Mouse (Mus musculus) small intestine, adult 2 months (tissue): ENCODE measurements around the gene Slc26a11. TPM values are rescaled to one million over a fixed set of nuclear protein-coding genes. Genes with fewer than 3 reads are reported as not detected.
A peak's percentile ranks its signal among the peaks of the same experiment; 100 is the strongest.

Source experiments
- H3K27ac ChIP-seq: fragments of 200-500 bp; 2 replicates; pipeline ENCODE4 v1.5.1; 2012; ENCODE audit warnings: low read depth, low read length, control low read depth, inconsistent platforms; ENCODE audit not compliant: insufficient read depth
- H3K27me3 ChIP-seq: fragments of 200-500 bp; 2 replicates; pipeline ENCODE4 v1.6.1; 2012; ENCODE audit warnings: mild to moderate bottlenecking, moderate library complexity, low read length, inconsistent platforms; ENCODE audit not compliant: control insufficient read depth, insufficient read depth
- H3K36me3 ChIP-seq: fragments of 200-500 bp; 2 replicates; pipeline ENCODE4 v1.6.1; 2012; ENCODE audit warnings: mild to moderate bottlenecking, low read length, control low read depth, inconsistent platforms; ENCODE audit not compliant: control insufficient read depth, insufficient read depth
- H3K4me1 ChIP-seq: fragments of 200-500 bp; 2 replicates; pipeline ENCODE4 v1.6.1; 2012; ENCODE audit warnings: low read length, inconsistent platforms, mixed read lengths; ENCODE audit not compliant: control insufficient read depth, insufficient read depth, insufficient read length
- H3K4me3 ChIP-seq: fragments of 200-500 bp; 2 replicates; pipeline ENCODE4 v1.5.1; 2012; ENCODE audit warnings: low read depth, mild to moderate bottlenecking, control low read depth, inconsistent platforms, low read length, moderate library complexity
- CTCF ChIP-seq: fragments of 200-500 bp; IDR thresholded peaks from 2 replicates; pipeline ENCODE4 v1.5.1; 2012; ENCODE audit warnings: low read depth, mild to moderate bottlenecking, control low read depth, inconsistent platforms, low read length, moderate library complexity, mixed read lengths; ENCODE audit not compliant: insufficient replicate concordance, insufficient read length; ENCODE audit errors: extremely low read depth
- POLR2A ChIP-seq: fragments of 200-500 bp; IDR thresholded peaks from 2 replicates; pipeline ENCODE4 v1.6.1; 2012; ENCODE audit warnings: low read depth, mild to moderate bottlenecking, control low read depth, inconsistent platforms, low read length, moderate library complexity
- WGBS: fragments of 180-500 bp; shearing (Covaris S2); methylation state at CpG from one replicate; pipeline ENCODE4 v1.1.7; 2018; 5-methylcytosine and 5-hydroxymethylcytosine counted together
- polyA plus RNA-seq: library from polyadenylated mRNA; depleted of rRNA; stranded (reverse); fragments of >200 nt; gene quantifications from 2 replicates; pipeline ENCODE4 v1.2.3, GENCODE M21; 2012; rRNA removed

Gene Slc26a11
- 9.7 and 17.3 TPM in 2 replicates for polyA plus RNA-seq

- peaks cover 3% of the 10 kb centered on the region; the same call in 1 of the 2 replicates for H3K36me3 ChIP-seq
- H3K4me1 ChIP-seq: peaks cover 5% of the 10 kb centered on the region; the same call in 1 of the 2 replicates
- peak within 1 kb of the TSS; percentile 71 for H3K27ac ChIP-seq
- WGBS: 1% methylated on average over 40 of the region's 40 CpGs
- TF ChIP-seq CTCF (no peak), POLR2A (0 out of 2 replicates have a peak, but pooled peaks have one; percentile 25)
- no peaks in the 10 kb centered on the region for H3K27me3 ChIP-seq
- H3K4me3 ChIP-seq: peak within 1 kb of the TSS; percentile 93
Measured at GRCm38 (mm10) chr11:119355443-119356385, at the start of gene Slc26a11, which contains the start of gene Sgsh. Gene Slc26a11, plus strand, starts transcription at chr11:119355557. Gene Sgsh, minus strand, starts transcription at chr11:119355536.

DNA sequence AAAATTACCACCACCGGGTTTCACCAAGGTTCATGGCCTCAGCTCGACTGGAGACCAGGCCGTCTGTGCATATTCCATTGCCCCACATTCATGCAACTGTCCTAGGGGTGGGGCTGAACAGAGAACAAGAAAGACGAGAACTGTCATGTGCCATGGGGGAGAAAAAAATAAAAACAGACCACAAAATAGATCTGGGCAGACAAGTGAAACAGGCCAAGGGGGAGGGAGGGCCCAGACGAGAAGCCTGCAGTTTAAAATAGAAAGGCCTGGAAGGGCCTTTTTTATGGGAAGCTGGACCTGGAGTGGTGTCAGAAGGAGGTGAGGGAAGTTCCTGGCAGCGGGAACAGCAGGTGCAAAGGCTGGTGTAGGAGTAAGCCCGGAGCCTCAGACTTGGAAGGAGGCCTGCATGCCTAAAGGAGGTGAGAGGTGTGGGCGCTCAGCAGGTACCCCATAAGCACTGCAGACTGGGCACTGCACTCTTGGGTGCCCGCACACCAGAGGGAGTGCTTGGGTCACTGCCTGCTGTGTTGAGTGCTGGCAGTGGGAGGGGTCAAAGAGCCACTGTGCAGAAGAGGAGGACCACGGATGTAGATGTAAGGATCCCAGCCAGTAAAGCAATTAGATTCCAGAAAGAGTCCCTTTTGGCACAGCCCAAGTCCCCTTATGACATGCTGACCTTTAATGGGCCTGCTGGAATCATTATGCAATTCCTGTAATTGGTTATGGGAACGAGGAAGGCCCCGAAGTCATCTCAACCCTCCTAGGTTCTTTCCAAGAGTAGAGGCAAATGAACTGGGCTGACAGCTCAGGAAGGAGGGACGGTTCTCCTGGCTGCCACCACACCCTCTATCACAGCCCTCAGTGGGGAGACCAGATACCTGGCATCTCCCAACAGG is 48.3 kb upstream of the Slc26a11 start:
- H3K27ac ChIP-seq: no peak overlapping the region
- no peaks in the 10 kb centered on the region for H3K4me1 ChIP-seq
- H3K36me3 ChIP-seq: no peaks in the 10 kb centered on the region
- no peaks in the 10 kb centered on the region for H3K27me3 ChIP-seq
- TF ChIP-seq CTCF (no peak), POLR2A (no peak)
- 52% methylated on average over 13 of the region's 13 CpGs for WGBS
- no peak overlapping the region for H3K4me3 ChIP-seq

DNA sequence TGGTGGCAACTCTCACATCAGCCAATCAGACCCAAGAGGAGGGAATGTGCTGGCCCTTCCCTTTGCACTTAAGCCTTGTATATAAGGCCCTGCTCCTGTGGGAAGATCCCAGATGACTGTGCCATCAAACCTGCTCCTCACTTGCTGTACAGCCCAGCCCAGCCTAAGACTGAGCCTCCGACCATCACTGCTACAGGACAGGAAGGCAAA is 47.8 kb upstream of the Slc26a11 start, which contains the start of gene Card14:
TSS of gene Card14 (plus strand) at position 111 of the 210 bp plus-strand sequence.
- 72% methylated on average over 1 of the region's 1 CpGs for WGBS
- Histone ChIP-seq H3K4me3 (no peak within 1 kb of the TSS), H3K36me3 (no peaks in the 10 kb centered on the region), H3K27ac (no peak within 1 kb of the TSS), H3K4me1 (no peaks in the 10 kb centered on the region), H3K27me3 (no peaks in the 10 kb centered on the region)
- no peak for TF ChIP-seq POLR2A
- TF ChIP-seq CTCF: no peak

DNA sequence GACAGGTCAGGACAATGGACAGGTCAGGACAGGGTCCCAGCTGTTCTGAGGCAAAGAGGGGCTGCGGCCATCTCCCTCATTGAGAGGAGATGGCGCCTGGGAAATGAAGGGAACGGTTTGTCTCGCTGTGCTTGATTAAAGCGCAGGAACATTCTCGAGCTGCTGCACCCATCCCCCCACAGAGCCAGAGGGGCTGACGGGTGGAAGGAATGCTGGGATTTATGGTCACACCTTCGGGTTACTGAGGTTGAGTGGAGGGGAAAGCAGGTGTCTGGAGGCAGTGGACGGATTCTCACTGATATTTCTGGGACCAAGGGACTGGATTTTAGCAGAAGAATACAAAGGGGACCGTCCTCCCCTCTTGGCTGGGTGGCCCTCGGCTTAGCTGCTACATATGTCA is 47.4 kb upstream of the Slc26a11 start:
- no peaks in the 10 kb centered on the region for H3K4me1 ChIP-seq
- H3K27me3 ChIP-seq: no peaks in the 10 kb centered on the region
- no peaks in the 10 kb centered on the region for H3K36me3 ChIP-seq
- no peak overlapping the region for H3K27ac ChIP-seq
- H3K4me3 ChIP-seq: no peak overlapping the region
- TF ChIP-seq CTCF (no peak), POLR2A (no peak)
- WGBS: 54% methylated on average over 11 of the region's 11 CpGs

DNA sequence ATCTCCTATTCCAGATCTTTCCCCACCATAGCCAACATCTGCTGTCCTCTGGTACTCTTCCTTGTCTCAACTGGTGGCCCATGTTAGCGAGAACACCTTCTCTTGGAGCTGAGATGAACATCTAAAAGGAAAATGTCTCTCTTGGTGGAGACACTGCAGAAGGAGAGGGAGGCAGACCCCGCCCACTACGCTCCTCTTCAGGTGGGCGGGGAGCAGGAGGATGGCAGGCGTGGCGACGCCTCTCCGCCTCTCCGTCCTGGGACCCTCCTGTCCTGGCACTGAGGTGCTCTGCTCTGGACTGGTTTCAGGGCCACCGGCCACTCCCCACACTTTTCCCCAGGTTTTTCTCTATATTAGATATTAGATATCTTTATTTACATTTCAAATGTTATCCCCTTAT is 44.7 kb upstream of the Slc26a11 start:
- no peaks in the 10 kb centered on the region for H3K27me3 ChIP-seq
- 19% methylated on average over 10 of the region's 10 CpGs for WGBS
- no peak overlapping the region for H3K4me3 ChIP-seq
- no peak overlapping the region for H3K27ac ChIP-seq
- TF ChIP-seq CTCF (no peak), POLR2A (no peak)
- no peaks in the 10 kb centered on the region for H3K36me3 ChIP-seq
- peaks cover 8% of the 10 kb centered on the region for H3K4me1 ChIP-seq

DNA sequence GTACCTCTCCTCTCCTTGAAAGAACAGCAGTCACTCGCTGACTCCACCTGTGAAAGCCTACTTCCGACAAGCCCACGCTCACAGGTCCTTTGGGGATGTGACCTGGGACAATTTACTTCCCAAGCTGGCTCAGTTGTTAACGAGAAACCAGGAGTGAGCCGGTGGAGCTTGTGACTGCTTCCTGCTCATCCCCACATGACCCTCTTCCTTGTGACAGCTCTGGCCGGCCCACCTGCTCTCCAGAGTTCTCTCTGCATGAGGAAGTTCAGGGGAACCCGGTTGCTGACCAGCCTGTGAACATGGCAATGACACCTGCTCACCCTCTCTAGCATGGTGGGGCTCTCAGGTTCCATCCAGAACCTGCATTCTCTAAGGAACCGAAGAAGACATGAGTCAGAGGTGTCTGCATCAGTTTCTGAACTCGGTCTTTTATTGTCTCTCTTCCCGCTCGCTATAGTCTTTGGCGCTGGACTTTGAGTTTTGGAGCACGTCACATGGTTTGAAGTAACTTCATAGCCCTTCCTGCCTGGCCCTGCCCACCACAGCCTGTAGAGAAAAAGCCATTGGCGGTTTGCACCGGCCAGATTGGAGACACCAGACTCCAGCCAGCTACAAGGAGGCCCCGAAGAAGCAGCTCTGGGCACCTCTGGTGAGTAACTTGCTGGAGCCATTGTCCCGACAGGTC is 41.0 kb upstream of the Slc26a11 start:
- H3K4me1 ChIP-seq: peaks cover 8% of the 10 kb centered on the region
- peak overlapping the region; percentile 71 for H3K4me3 ChIP-seq
- WGBS: 22% methylated on average over 17 of the region's 17 CpGs
- peak; percentile 48; the same call in 1 of the 2 replicates for TF ChIP-seq POLR2A
- TF ChIP-seq CTCF: no peak
- no peaks in the 10 kb centered on the region for H3K27me3 ChIP-seq
- peaks cover 2% of the 10 kb centered on the region; the same call in 1 of the 2 replicates for H3K36me3 ChIP-seq
- peak overlapping the region; percentile 87 for H3K27ac ChIP-seq
